Mouse (Mus musculus): ENCODE results near the gene Cep57l1.

GRCm38 (mm10) chr10:41711467-41711866, 98.2 kb downstream of the Cep57l1 start:
- TF ChIP-seq MAX (IDR thresholded peaks at IDR 0.05; ENCODE audit: low read length), result no peak
- TF ChIP-seq TCF12 (IDR thresholded peaks at IDR 0.05; ENCODE audit: low read depth, low read length), result no peak
- no peak for TF ChIP-seq CTCF (IDR thresholded peaks at IDR 0.05 in 2 of 3, conservative IDR thresholded peaks at IDR 0.05 in 1 of 3; ENCODE audit: control insufficient read depth in 1 of 3, insufficient read depth in 1 of 3, low read depth in 2 of 3, low read length in 3 of 3, poor library complexity in 1 of 3, severe bottlenecking in 1 of 3)
- TF ChIP-seq JUND (IDR thresholded peaks at IDR 0.05; ENCODE audit: low read depth, low read length), result no peak
- TF ChIP-seq MAFK (IDR thresholded peaks at IDR 0.05; ENCODE audit: borderline replicate concordance, low read depth, low read length), result no peak
- TF ChIP-seq MYC (IDR thresholded peaks at IDR 0.05; ENCODE audit: low read depth, low read length), result no peak
- TF ChIP-seq POLR2A (IDR thresholded peaks at IDR 0.05; ENCODE audit: control insufficient read depth in 1 of 2, insufficient read depth in 1 of 2, low read depth in 1 of 2, low read length in 2 of 2, poor library complexity in 1 of 2), result no peak
- TF ChIP-seq POLR2AphosphoS2 (IDR thresholded peaks at IDR 0.05; ENCODE audit: low read length), result no peak
